Mouse (Mus musculus) hindbrain, embryonic 11.5 days (tissue): ENCODE data around the gene Zfp536. TPM values are rescaled to one million over a fixed set of nuclear protein-coding genes. Genes with fewer than 3 reads are reported as not detected.

Experiments
- ATAC-seq: fragments of 200-750 bp; cut with Nextera tagmentation; 2 replicates; pipeline ENCODE4 v1.8.0; 2017; ENCODE audit warnings: mild to moderate bottlenecking, moderate TSS enrichment, moderate library complexity; ENCODE audit not compliant: low FRiP score
- DNase-seq: peaks from one replicate; pipeline ENCODE4 v3.0.0-alpha.2; 2015; ENCODE audit warnings: low spot score
- H3K27ac ChIP-seq: fragments of 300-500 bp; sonication (generic); 2 replicates; pipeline ENCODE4 v1.5.1; 2014; ENCODE audit warnings: mild to moderate bottlenecking, low read depth, low read length
- H3K27me3 ChIP-seq: fragments of 300-500 bp; sonication (generic); 2 replicates; pipeline ENCODE4 v1.6.1; 2014; ENCODE audit warnings: mild to moderate bottlenecking, low read length, moderate library complexity, mixed read lengths; ENCODE audit not compliant: control insufficient read depth, insufficient read depth
- H3K36me3 ChIP-seq: fragments of 300-500 bp; sonication (generic); 2 replicates; pipeline ENCODE4 v1.6.1; 2014; ENCODE audit warnings: mild to moderate bottlenecking, low read length, moderate library complexity, mixed read lengths; ENCODE audit not compliant: control insufficient read depth, insufficient read depth
- H3K4me1 ChIP-seq: fragments of 300-500 bp; sonication (generic); replicated peaks from 2 replicates; pipeline ENCODE4 v1.6.1; 2014; ENCODE audit warnings: low read length, mixed read lengths; ENCODE audit not compliant: control insufficient read depth, insufficient read depth
- H3K4me2 ChIP-seq: fragments of 300-500 bp; sonication (generic); replicated peaks from 2 replicates; pipeline ENCODE4 v1.6.1; 2014; ENCODE audit warnings: mild to moderate bottlenecking, low read depth, low read length
- H3K4me3 ChIP-seq: fragments of 300-500 bp; sonication (generic); 2 replicates; pipeline ENCODE4 v1.5.1; 2014; ENCODE audit warnings: low read depth, low read length
- H3K9ac ChIP-seq: fragments of 300-500 bp; sonication (generic); 2 replicates; pipeline ENCODE4 v1.6.1; 2014; ENCODE audit warnings: low read depth, low read length
- H3K9me3 ChIP-seq: fragments of 300-500 bp; sonication (generic); 2 replicates; pipeline ENCODE4 v1.6.1; 2016; ENCODE audit warnings: low read length; ENCODE audit not compliant: control insufficient read depth
- WGBS: fragments of 180-500 bp; shearing (Covaris S2); extraction: QIAGEN DNeasy Blood & Tissue Kit; methylation state at CpG from one replicate; pipeline ENCODE4 v1.1.7; 2014; 5-methylcytosine and 5-hydroxymethylcytosine counted together
- polyA plus RNA-seq: library from polyadenylated mRNA; unstranded; fragments of >200 nt; fragmentation: Nextera tagmentation; extraction: Ambion mirVana; gene quantifications from 2 replicates; pipeline ENCODE4 v1.2.1, GENCODE M21; 2014

Gene Zfp536
- polyA plus RNA-seq, 1 experiment from 2014 or later = 34.2 TPM

DNA sequence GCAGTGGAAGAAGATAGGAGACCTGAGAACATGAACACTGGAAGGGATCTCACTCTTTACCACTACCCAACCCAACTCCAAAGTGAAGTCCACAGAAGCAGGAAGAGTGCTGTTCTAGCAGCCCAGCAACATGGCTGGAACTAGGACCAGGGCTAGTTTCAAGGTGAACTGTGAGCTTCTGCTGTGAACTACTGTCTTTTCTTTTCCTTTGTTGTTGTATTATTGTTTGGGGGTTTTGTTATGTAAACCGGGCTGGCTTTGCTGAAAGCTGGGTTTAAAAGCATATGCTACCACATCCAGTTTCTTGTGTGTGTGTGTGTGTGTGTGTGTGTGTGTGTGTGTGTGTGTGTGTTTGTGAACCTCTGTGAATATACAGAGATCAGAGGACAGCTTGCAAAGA lies 216.6 kb downstream of the Zfp536 start:
- no peak for DNase-seq
- H3K27ac ChIP-seq = no peak overlapping the region
- H3K4me3 ChIP-seq = no peak overlapping the region
- WGBS = 79% methylated on average over 1 of the region's 1 CpGs
- H3K36me3 ChIP-seq = no peaks in the 10 kb centered on the region
- H3K27me3 ChIP-seq = no peaks in the 10 kb centered on the region
- peaks cover 2% of the 10 kb centered on the region; the same call in 1 of the 2 replicates for H3K4me1 ChIP-seq
- no peak for ATAC-seq
- H3K4me2 ChIP-seq = no peak overlapping the region
- no peak overlapping the region for H3K9ac ChIP-seq
- H3K9me3 ChIP-seq = no peaks in the 10 kb centered on the region

DNA sequence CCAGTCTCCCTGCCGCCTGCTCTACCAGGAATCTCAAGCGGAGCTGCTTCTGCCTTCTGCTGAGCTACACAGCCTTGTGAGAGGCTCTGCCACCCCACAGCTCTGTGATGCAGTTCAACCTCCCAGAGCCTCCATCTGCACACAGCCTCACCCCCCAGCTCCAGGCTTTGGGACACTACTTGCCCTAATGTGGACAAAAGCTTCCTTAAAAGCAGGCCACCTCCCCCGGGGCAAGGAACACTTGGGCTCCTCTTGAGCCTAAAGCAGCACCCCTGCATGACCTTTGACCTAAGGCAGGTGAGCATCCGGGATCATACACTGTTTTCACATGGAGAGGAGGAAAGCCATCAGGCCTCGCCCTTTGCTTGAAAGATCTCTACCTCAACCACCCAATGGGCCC lies 219.0 kb downstream of the Zfp536 start:
- ATAC-seq (no peak), DNase-seq (no peak)
- no peak overlapping the region for H3K9ac ChIP-seq
- H3K27ac ChIP-seq = no peak overlapping the region
- H3K4me3 ChIP-seq = no peak overlapping the region
- no peaks in the 10 kb centered on the region for H3K36me3 ChIP-seq
- WGBS = 68% methylated on average over 5 of the region's 5 CpGs
- no peak overlapping the region for H3K4me2 ChIP-seq
- no peaks in the 10 kb centered on the region for H3K9me3 ChIP-seq
- H3K27me3 ChIP-seq = no peaks in the 10 kb centered on the region
- H3K4me1 ChIP-seq = no peaks in the 10 kb centered on the region

DNA sequence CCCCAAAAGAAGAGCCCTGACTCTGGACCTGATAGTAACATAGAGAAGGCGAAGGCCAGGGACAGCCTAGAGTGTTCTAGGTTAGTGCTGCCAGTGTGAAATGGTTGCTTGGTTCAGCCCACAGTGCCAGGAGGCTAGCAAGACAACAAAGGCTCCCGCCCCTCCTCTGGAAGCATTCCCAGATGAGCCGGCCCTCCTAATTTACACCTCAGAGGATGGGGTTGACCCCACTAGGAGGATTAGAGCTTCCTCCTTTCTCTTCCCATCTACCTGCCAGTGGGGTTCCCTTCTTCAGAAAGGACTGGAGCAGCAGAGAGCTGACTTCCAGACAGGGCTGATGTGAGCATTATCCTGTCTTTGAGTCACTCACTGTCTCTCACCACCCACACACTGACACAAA lies 219.8 kb downstream of the Zfp536 start:
- no peaks in the 10 kb centered on the region for H3K4me1 ChIP-seq
- H3K27ac ChIP-seq = no peak overlapping the region
- H3K27me3 ChIP-seq = no peaks in the 10 kb centered on the region
- H3K4me3 ChIP-seq = no peak overlapping the region
- WGBS = 36% methylated on average over 3 of the region's 3 CpGs
- DNase-seq (no peak), ATAC-seq (no peak)
- H3K36me3 ChIP-seq = no peaks in the 10 kb centered on the region
- H3K4me2 ChIP-seq = no peak overlapping the region
- no peak overlapping the region for H3K9ac ChIP-seq
- no peaks in the 10 kb centered on the region for H3K9me3 ChIP-seq

DNA sequence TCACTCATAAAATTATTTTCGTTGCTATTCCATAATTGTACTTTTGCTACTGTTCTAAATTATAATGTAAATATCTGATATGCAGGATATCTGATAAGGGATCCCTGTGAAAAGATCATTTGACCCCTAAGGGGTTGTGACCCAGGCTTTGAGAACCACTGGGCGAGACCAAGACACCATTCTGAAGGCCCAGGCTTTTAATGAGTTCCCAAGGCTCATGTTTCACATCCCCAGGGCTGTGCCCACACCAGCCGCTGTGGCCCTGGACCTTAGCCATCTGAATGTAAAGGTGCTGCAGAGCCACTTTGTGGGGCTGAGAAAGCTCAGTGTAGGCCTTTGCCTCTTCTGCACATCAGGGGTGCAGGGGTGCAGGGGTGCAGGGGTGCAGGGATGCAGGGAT lies 221.1 kb downstream of the Zfp536 start:
- H3K27me3 ChIP-seq = no peaks in the 10 kb centered on the region
- H3K4me1 ChIP-seq = no peaks in the 10 kb centered on the region
- no peak overlapping the region for H3K27ac ChIP-seq
- no peak overlapping the region for H3K4me3 ChIP-seq
- H3K9me3 ChIP-seq = no peaks in the 10 kb centered on the region
- 67% methylated on average over 3 of the region's 3 CpGs for WGBS
- H3K4me2 ChIP-seq = no peak overlapping the region
- H3K9ac ChIP-seq = no peak overlapping the region
- DNase-seq (no peak), ATAC-seq (no peak)
- 0 out of 2 replicates have a peak, but pooled peaks cover 2% of the 10 kb centered on the region for H3K36me3 ChIP-seq

DNA sequence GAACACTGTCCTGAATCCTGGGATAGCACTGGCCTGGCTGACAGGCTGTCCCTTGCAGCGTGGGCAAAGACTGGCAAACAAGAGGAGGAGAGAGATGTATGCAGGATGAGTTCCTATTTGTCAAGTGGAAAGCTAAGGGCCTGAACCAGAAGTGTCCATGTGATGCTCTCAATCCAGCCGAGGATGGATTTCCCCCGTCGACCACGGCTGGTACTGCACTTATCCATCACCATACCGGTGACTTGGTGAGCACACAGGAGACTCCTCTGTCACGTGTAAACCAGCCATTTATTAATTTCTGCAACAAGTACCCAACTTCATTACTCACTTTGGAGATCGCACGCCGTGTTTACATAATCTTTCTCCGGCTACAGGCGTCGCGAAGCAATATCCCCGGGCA lies 224.6 kb downstream of the Zfp536 start:
- WGBS = 68% methylated on average over 15 of the region's 15 CpGs
- ATAC-seq = no peak
- H3K4me2 ChIP-seq = no peak overlapping the region
- H3K36me3 ChIP-seq = 0 out of 2 replicates have a peak, but pooled peaks cover 2% of the 10 kb centered on the region
- no peak overlapping the region for H3K9ac ChIP-seq
- DNase-seq = peak; percentile 28
- no peaks in the 10 kb centered on the region for H3K9me3 ChIP-seq
- H3K4me1 ChIP-seq = no peaks in the 10 kb centered on the region
- no peaks in the 10 kb centered on the region for H3K27me3 ChIP-seq
- no peak overlapping the region for H3K4me3 ChIP-seq
- no peak overlapping the region for H3K27ac ChIP-seq

DNA sequence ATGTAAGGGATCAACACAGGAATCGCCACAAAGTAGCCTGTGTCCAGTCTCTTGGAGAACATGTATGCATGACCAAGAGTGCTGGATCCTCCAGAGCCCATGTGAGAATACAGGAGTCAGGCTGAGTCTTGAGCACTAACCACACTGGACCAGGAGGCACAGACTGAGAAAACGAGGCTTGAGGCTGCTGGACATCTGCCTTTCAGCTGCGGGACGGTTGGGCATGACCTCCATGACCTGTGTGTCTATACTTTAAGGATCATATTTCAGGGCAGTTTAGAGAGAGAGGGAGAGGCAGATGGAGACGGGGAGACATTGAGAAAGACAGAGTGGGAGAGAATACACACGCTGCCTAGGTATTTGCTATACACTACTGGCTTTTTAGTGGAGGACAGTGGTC lies 229.4 kb downstream of the Zfp536 start:
- H3K9me3 ChIP-seq = no peaks in the 10 kb centered on the region
- no peaks in the 10 kb centered on the region for H3K27me3 ChIP-seq
- no peak overlapping the region for H3K9ac ChIP-seq
- H3K4me3 ChIP-seq = no peak overlapping the region
- WGBS = 21% methylated on average over 6 of the region's 6 CpGs
- H3K4me1 ChIP-seq = no peaks in the 10 kb centered on the region
- ATAC-seq (no peak), DNase-seq (no peak)
- no peak overlapping the region for H3K4me2 ChIP-seq
- H3K36me3 ChIP-seq = 0 out of 2 replicates have a peak, but pooled peaks cover 2% of the 10 kb centered on the region
- H3K27ac ChIP-seq = no peak overlapping the region

DNA sequence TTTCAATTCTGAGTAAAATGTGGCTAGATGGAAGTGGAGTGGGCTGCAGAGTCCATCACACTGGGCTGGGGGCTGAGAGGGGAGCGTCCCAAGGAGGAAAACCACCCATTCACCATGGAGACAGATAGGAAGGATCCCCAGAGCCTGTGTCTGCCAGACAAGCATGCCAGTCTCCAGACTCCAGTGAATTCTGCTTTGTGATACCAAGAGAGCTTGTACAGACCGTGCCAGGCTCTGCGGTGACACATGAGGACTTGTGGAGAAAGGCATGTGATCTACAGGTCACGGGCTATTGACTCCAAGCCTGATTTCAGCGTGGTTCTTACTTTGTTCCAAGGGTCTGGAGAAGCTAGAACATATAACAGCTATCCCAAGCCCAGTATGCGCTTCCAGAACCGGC lies 230.5 kb downstream of the Zfp536 start:
- Histone ChIP-seq H3K4me3 (no peak overlapping the region), H3K27me3 (no peaks in the 10 kb centered on the region), H3K9me3 (no peaks in the 10 kb centered on the region), H3K36me3 (no peaks in the 10 kb centered on the region), H3K27ac (no peak overlapping the region), H3K9ac (no peak overlapping the region), H3K4me1 (no peaks in the 10 kb centered on the region), H3K4me2 (no peak overlapping the region)
- ATAC-seq = no peak
- DNase-seq = no peak
- 88% methylated on average over 7 of the region's 7 CpGs for WGBS

DNA sequence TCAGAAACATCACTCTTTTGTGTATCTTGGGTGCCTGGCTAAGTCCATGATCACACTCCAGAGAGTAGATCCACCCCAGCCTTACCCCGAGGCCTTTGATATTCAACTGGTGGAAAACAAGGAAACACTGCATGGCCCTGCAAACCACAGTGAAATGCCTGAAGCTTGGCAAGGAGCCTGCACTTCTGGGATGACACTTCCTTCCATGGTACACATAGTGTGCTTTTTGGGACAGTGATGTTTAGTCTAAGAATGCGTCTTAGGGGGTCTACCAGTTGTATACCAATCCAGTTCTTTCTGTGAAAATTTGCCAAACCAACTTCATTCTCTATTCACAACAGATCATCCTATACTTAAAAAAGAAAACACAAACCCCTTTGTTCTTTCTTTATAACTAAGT lies 242.3 kb downstream of the Zfp536 start:
- DNase-seq (no peak), ATAC-seq (no peak)
- H3K9me3 ChIP-seq = no peaks in the 10 kb centered on the region
- H3K4me2 ChIP-seq = no peak overlapping the region
- H3K36me3 ChIP-seq = no peaks in the 10 kb centered on the region
- no peaks in the 10 kb centered on the region for H3K4me1 ChIP-seq
- no peak overlapping the region for H3K27ac ChIP-seq
- no peaks in the 10 kb centered on the region for H3K27me3 ChIP-seq
- WGBS = 86% methylated on average over 2 of the region's 2 CpGs
- H3K4me3 ChIP-seq = no peak overlapping the region
- H3K9ac ChIP-seq = no peak overlapping the region

DNA sequence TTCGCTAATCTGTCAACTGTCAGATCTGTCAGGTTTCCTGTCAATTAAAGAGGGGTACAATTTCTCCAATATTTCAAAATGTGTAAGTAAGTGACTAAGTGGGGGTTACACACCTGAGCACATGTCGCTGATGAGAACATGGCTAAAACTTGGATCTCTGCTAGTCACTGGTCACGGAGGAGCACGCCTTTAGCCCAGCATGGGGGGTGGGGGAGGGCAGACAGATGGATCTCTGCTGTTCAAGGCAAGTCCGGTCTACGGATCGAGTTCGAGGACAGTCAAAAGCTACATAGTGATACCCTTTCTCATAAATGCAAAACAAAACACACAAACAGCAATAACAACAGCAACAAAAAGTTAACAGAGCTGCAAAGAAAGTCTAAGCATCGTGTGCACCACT lies 245.1 kb downstream of the Zfp536 start:
- 86% methylated on average over 9 of the region's 9 CpGs for WGBS
- H3K9ac ChIP-seq = no peak overlapping the region
- H3K27me3 ChIP-seq = no peaks in the 10 kb centered on the region
- H3K9me3 ChIP-seq = no peaks in the 10 kb centered on the region
- no peak overlapping the region for H3K27ac ChIP-seq
- H3K4me2 ChIP-seq = no peak overlapping the region
- no peak for ATAC-seq
- DNase-seq = no peak
- H3K36me3 ChIP-seq = no peaks in the 10 kb centered on the region
- no peak overlapping the region for H3K4me3 ChIP-seq
- H3K4me1 ChIP-seq = no peaks in the 10 kb centered on the region
